Mouse (Mus musculus) embryo, embryonic 10 days (tissue): ENCODE measurements at regions not wholly inside any gene's neighbourhood (a gene's known extent, or its start where the extent isn't known, plus 50 kb on each side); places are given as distances from the start of the nearest gene placed in this dataset.

Experiments
- DNase-seq: peaks from one replicate; pipeline ENCODE4 v3.0.0-alpha.2; 2015; ENCODE audit warnings: low spot score

- peak; percentile 52 for DNase-seq
Observed at GRCm38 (mm10) chr11:28782486-28782885, 70.5 kb upstream of the Efemp1 start.

DNA sequence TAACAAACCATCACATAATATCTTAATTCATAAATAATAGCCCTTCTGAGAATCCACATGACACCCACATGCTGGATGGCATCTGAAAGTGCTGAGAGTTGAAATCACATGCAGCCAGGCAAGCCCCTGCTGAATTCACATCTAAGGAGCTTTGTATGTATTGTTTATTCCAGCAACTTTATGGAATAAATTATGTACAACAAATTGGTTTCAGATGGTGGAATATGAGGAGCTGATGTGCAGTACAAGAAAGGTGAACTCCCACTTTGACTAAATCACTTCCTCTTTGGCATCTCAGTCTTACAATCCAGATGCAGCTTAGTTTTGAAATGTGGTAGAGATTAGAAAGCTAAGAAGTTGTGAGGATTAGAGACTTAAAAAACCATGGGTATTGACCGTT lies 82.2 kb upstream of the Efemp1 start:
- DNase-seq: no peak

DNA sequence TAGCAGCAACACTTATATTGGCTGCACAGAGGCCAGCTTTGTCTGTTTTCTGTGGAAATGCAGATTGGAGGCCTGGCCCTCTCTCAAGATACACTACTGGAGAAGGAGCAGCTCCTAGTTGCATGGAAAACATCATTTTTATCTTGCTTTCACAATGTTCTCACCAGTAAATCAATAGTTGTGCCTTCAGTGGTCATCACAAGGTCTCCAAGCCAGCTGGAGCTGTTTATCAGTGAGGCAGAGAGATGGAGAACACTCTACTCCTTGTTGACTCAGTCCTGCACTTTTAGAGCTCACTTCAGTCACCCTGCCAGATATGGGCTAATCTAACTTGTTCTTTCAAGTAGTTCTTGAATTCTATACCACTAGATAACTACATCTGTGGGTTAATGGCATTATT lies 92.3 kb upstream of the Efemp1 start:
- DNase-seq: no peak

DNA sequence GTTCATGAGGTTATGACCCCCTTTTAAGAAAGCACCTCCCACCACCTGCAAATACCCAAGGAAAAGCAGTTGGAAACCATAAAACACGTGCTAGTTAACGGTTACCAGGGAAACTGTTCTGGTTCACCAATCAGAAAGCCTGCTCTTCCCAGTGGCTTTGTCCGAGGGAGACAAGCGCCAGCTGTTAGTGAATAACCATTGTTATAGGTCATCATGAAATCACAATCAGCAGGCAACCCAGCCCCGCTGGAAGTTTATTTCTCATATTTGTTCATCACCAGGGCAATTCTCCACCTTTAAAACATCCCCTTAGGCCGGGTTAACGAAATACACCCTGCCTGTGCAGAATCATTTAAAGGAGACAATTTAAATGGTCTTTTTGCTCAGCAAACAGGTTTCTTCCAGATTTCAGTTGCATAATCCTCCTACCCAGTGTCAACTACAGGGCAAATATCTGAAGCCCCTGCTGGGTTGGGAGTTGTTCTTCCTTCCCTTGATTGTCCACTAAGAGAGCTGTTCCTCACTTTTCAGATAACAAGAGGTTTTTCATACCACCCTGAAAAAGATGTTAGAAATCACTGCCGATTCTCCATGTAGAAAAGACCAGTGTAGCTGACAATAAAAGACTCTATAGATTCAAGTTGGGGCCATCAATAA lies 117.9 kb upstream of the Efemp1 start:
- peak; percentile 90 for DNase-seq

GRCm38 (mm10) chr11:28734581-28734931 lies 118.4 kb upstream of the Efemp1 start:
- DNase-seq: no peak

DNA sequence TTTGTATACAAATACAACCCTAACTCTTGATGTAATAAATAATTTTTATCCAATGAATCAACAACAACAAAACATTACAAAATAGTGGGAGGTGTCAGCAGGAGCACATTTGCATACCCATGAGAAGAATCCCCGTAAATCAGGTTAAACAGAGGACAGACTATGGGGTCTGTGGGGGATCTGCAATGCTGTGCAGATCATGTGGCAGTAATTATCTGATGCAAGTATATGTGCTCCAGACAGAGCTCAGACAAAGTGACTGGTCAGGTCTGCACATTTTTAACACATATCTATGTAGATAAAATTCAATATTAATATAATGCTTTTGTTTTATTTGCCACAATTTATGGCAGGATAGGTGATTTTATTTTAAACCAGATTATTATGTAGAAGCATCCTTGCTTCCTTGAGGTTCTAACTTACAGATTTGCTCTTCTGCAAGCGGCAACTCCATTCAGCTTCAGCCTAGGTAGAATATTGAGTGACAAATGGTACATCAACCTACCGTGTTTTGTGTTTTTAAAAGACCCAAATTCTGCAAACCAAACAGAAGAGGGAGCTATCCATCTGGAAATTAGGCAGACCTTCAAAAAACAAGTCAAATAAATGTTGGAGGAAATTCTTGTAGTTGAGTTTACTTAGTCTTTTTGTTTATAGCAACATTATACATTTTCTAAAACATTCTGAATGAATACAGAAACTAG lies 119.0 kb upstream of the Efemp1 start:
- peak; percentile 15 for DNase-seq

DNA sequence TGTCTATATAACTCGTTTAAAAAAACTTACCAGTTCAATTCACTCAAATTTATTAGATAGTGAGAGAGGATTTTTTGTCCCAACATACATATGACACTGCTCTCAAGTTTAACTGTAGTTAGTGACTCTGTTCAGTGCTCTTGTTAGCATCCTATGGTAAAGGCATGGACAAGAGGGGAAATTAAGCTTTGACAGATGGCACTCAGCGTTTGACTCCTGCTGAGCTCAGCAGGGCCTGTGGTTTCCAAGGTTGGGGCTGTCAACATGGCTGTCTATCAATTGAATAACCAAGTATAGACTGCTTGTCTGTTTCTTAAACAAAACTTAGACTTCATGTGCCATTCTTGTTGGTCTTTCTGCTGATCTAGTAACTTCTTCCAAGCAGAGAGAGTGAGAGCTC lies 122.9 kb upstream of the Efemp1 start:
- peak; percentile 7 for DNase-seq

- DNase-seq: no peak
Observed at GRCm38 (mm10) chr11:28709511-28709910, 125.4 kb upstream of the Ccdc85a start.

GRCm38 (mm10) chr11:28708431-28708830 lies 124.3 kb upstream of the Ccdc85a start:
- no peak for DNase-seq

- no peak for DNase-seq
Observed at GRCm38 (mm10) chr11:28702384-28702783, 118.3 kb upstream of the Ccdc85a start.

GRCm38 (mm10) chr11:28701379-28701778 lies 117.3 kb upstream of the Ccdc85a start:
- DNase-seq: no peak

GRCm38 (mm10) chr11:28699766-28700165 lies 115.6 kb upstream of the Ccdc85a start:
- no peak for DNase-seq

DNA sequence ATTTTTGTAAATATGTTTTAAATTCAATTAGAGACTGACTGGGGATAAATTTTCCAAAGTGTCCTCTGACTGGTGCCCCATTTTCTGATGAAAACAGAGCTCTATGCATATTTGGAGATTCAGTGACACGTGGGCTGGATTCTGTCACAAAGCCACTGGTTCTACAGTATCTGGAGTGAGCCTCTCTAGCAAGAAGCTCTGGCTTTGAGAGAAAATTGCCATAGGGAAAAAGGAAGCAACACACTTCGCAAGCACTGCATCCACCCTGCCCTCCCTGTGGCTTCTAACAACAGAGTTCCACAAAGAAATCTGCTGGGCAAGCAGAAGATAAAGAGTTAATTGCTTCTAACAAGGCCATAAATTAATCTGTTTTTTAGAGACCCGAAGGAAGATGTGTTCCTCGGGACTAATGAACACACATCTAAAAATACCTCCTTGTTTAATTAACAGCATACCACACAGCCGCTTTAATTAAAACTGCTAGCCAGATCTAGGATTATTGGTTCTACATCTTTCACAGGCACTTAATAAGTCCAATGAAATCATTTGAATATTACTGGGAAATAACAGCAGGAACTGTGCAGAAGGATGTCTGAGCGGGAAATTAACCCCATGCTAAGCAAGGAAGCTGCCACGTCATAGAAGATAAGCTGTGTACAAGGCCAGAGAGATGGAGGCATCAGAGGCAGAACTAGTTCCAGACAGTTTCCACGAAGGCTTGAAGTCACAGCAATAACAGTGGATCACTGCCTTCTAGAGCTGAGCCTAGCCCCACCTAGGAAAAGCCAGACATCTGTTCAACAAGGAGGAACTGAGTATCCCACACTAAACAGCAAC lies 113.7 kb upstream of the Ccdc85a start:
- DNase-seq: peak; percentile 27

GRCm38 (mm10) chr11:28695031-28695430 lies 110.9 kb upstream of the Ccdc85a start:
- no peak for DNase-seq

- no peak for DNase-seq
Observed at GRCm38 (mm10) chr11:28693303-28693702, 109.2 kb upstream of the Ccdc85a start.

GRCm38 (mm10) chr11:28692263-28693194 lies 108.4 kb upstream of the Ccdc85a start:
- peak; percentile 76 for DNase-seq

DNA sequence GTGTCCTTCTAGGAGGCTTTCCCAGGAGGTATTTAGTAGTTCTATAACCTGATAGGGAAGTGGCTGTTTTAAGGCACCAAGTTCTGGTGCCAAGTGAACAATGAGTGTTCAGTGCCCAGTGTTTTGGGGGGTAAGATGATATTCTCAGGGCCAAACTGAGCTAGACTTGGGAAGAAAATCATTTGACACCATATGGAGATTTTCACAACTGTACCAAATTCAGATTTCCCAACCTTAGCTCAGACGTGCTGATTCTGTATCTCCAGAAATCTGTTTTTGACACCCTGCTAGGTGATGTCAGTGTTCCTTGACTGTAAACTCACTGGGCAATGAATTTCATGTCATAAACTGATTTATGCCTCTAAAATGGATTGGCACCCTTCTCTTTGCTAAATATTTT lies 104.3 kb upstream of the Ccdc85a start:
- DNase-seq: no peak

DNA sequence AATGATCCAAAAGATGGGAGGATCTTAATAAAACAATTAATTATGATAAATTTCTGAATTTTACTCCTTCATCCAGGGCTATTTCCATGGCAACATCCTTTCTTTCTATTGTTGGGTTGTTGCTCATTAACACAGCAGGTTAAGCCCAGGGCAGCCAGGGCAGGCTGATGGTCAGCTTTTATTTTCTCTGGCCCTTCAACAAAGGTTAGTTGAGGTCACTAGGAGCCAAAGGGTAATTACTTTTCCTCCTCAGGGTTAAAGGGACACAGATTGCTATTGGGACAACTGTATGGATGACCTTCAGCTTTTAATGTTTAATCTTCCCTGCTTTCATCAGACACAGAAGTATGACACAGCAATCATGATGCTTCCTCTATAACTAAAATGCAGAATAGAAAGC lies 101.3 kb upstream of the Ccdc85a start:
- peak; percentile 79 for DNase-seq

- no peak for DNase-seq
Observed at GRCm38 (mm10) chr11:28681311-28681710, 97.2 kb upstream of the Ccdc85a start.

GRCm38 (mm10) chr11:28670765-28671164 lies 86.6 kb upstream of the Ccdc85a start:
- no peak for DNase-seq

GRCm38 (mm10) chr11:28669359-28669758 lies 85.2 kb upstream of the Ccdc85a start:
- no peak for DNase-seq

GRCm38 (mm10) chr11:28660377-28660776 lies 76.3 kb upstream of the Ccdc85a start:
- DNase-seq: no peak
